23 mouse cellular contexts compared by ENCODE assay signal in genomic region chr6:98198706-98199105, GRCm38 (mm10).
DNase-seq lines count a peak whose midpoint lies in the region; ATAC-seq and TF ChIP-seq lines count a peak whose summit lies in the region.
"Had no signal": no experiment of that assay in that cellular context is flagged by ENCODE, and none has a peak within 500 bp of the region (broad histone marks: within the 10 kb centered on the region; RNA-seq: fewer than 3 reads in every experiment).

No protein-coding gene starts in this region.

- no peak for ATAC-seq in liver, postnatal 0 days
- no peak for ATAC-seq in liver, embryonic 12.5 days
- ATAC-seq in heart, embryonic 11.5 days (replicated peaks; ENCODE audit: insufficient number of reproducible peaks, low FRiP score, low TSS enrichment), result no peak
- ATAC-seq: activated CD4-positive, CD25-positive, alpha-beta regulatory T cell, adult 4 months; forebrain, embryonic 15.5 days; intestine, postnatal 0 days had no signal

- 77% methylated on average over 2 of the region's 2 CpGs for WGBS in kidney, adult 2 months
- 77% methylated on average over 2 of the region's 2 CpGs for WGBS in liver, postnatal 0 days (ENCODE audit: insufficient replicate concordance)
- WGBS in liver, embryonic 12.5 days (ENCODE audit: insufficient replicate concordance), result 71% methylated on average over 2 of the region's 2 CpGs
- 76% methylated on average over 2 of the region's 2 CpGs for WGBS in heart, embryonic 11.5 days (ENCODE audit: insufficient replicate concordance)

- H3K27me3 ChIP-seq in kidney, adult 2 months (replicated peaks; ENCODE audit: control insufficient read depth, insufficient read depth, low read length), result no peaks in the 10 kb centered on the region
- H3K27me3 ChIP-seq in liver, postnatal 0 days (ENCODE audit: insufficient read depth, low read length), result no peaks in the 10 kb centered on the region
- no peaks in the 10 kb centered on the region for H3K27me3 ChIP-seq in liver, embryonic 12.5 days (replicated peaks)
- H3K27me3 ChIP-seq in heart, embryonic 11.5 days (ENCODE audit: control insufficient read depth, insufficient read depth, low read length), result no peaks in the 10 kb centered on the region
- H3K27me3 ChIP-seq: embryonic facial prominence, embryonic 15.5 days; forebrain, embryonic 15.5 days; heart, embryonic 12.5 days; limb, embryonic 15.5 days had no signal

- no peak overlapping the region for H3K4me3 ChIP-seq in kidney, adult 2 months (ENCODE audit: insufficient read depth, low read depth, low read length)
- no peak overlapping the region for H3K4me3 ChIP-seq in liver, postnatal 0 days (ENCODE audit: low read depth, low read length)
- no peak overlapping the region for H3K4me3 ChIP-seq in liver, embryonic 12.5 days
- no peak overlapping the region for H3K4me3 ChIP-seq in heart, embryonic 11.5 days (ENCODE audit: low read depth, low read length)
- H3K4me3 ChIP-seq: embryonic facial prominence, embryonic 15.5 days; forebrain, embryonic 15.5 days; heart, embryonic 12.5 days; hindbrain, embryonic 10.5 days; left cerebral cortex, adult 2 months; limb, embryonic 15.5 days had no signal

- no peak overlapping the region for H3K4me2 ChIP-seq in liver, postnatal 0 days (ENCODE audit: low read depth, low read length)
- no peak overlapping the region for H3K4me2 ChIP-seq in liver, embryonic 12.5 days
- no peak overlapping the region for H3K4me2 ChIP-seq in heart, embryonic 11.5 days
- H3K4me2 ChIP-seq: embryonic facial prominence, embryonic 15.5 days; forebrain, embryonic 15.5 days; heart, embryonic 12.5 days; limb, embryonic 15.5 days had no signal

- H3K36me3 ChIP-seq in kidney, adult 2 months (ENCODE audit: control insufficient read depth, insufficient read depth, low read length), result no peaks in the 10 kb centered on the region
- H3K36me3 ChIP-seq in liver, postnatal 0 days (replicated peaks; ENCODE audit: insufficient read depth, low read length), result no peaks in the 10 kb centered on the region
- no peaks in the 10 kb centered on the region for H3K36me3 ChIP-seq in liver, embryonic 12.5 days
- no peaks in the 10 kb centered on the region for H3K36me3 ChIP-seq in heart, embryonic 11.5 days (ENCODE audit: control insufficient read depth, insufficient read depth, low read length)
- H3K36me3 ChIP-seq: embryonic facial prominence, embryonic 15.5 days; forebrain, embryonic 15.5 days; heart, embryonic 12.5 days; hindbrain, embryonic 10.5 days; limb, embryonic 15.5 days had no signal

- TF ChIP-seq CTCF in kidney, adult 2 months (conservative IDR thresholded peaks at IDR 0.05; ENCODE audit: insufficient read depth, insufficient read length, low read depth, low read length), result no peak
- TF ChIP-seq CTCF in liver, postnatal 0 days (IDR thresholded peaks at IDR 0.05; ENCODE audit: low read depth), result no peak

- no peak overlapping the region for H3K27ac ChIP-seq in kidney, adult 2 months (ENCODE audit: insufficient read depth, low read depth, low read length)
- no peak overlapping the region for H3K27ac ChIP-seq in liver, postnatal 0 days (ENCODE audit: low read depth)
- H3K27ac ChIP-seq in liver, embryonic 12.5 days, result no peak overlapping the region
- no peak overlapping the region for H3K27ac ChIP-seq in heart, embryonic 11.5 days (ENCODE audit: low read depth, low read length)
- H3K27ac ChIP-seq: embryonic facial prominence, embryonic 15.5 days; forebrain, embryonic 15.5 days; hindbrain, embryonic 10.5 days; left cerebral cortex, adult 2 months; limb, embryonic 15.5 days; stomach, postnatal 0 days had no signal

- H3K4me1 ChIP-seq in kidney, adult 2 months (ENCODE audit: control insufficient read depth, insufficient read depth, low read length), result no peaks in the 10 kb centered on the region
- no peaks in the 10 kb centered on the region for H3K4me1 ChIP-seq in liver, postnatal 0 days (ENCODE audit: insufficient read depth)
- no peaks in the 10 kb centered on the region for H3K4me1 ChIP-seq in liver, embryonic 12.5 days
- no peaks in the 10 kb centered on the region for H3K4me1 ChIP-seq in heart, embryonic 11.5 days (ENCODE audit: control insufficient read depth, insufficient read depth, low read length)
- H3K4me1 ChIP-seq: embryonic facial prominence, embryonic 15.5 days; forebrain, embryonic 15.5 days; heart, embryonic 12.5 days; hindbrain, embryonic 10.5 days; limb, embryonic 15.5 days had no signal

- peak; percentile 2 for DNase-seq in kidney, adult 2 months
- no peak for DNase-seq in kidney, adult 18-20 months
- DNase-seq in liver, postnatal 0 days, result peak; percentile 19
- peak; percentile 10 for DNase-seq in adipocyte (ENCODE audit: low spot score)
- peak; percentile 38 to 40 for DNase-seq in adrenal gland, postnatal 36 days
- DNase-seq: cerebellum, adult 9-10 months; heart, postnatal 10 days; left cerebral cortex, postnatal 4 days; lung, adult 18-20 months; lung, postnatal 4 days; midbrain, embryonic 14.5 days; right cerebral cortex, postnatal 14 days had no signal

- no peak for TF ChIP-seq EP300 in liver, postnatal 0 days (IDR thresholded peaks at IDR 0.05; ENCODE audit: low read depth)

- H3K9ac ChIP-seq in liver, postnatal 0 days (replicated peaks), result no peak overlapping the region
- no peak overlapping the region for H3K9ac ChIP-seq in liver, embryonic 12.5 days
- H3K9ac ChIP-seq in heart, embryonic 11.5 days (ENCODE audit: low read depth, low read length), result no peak overlapping the region
- H3K9ac ChIP-seq: embryonic facial prominence, embryonic 15.5 days; forebrain, embryonic 15.5 days; heart, embryonic 12.5 days; limb, embryonic 15.5 days had no signal

- no peaks in the 10 kb centered on the region for H3K9me3 ChIP-seq in liver, postnatal 0 days (ENCODE audit: low read length)
- H3K9me3 ChIP-seq in liver, embryonic 12.5 days (replicated peaks), result no peaks in the 10 kb centered on the region
- no peaks in the 10 kb centered on the region for H3K9me3 ChIP-seq in heart, embryonic 11.5 days (replicated peaks; ENCODE audit: control insufficient read depth, low read length)
- H3K9me3 ChIP-seq: embryonic facial prominence, embryonic 15.5 days; forebrain, embryonic 15.5 days; heart, embryonic 12.5 days; hindbrain, embryonic 10.5 days; limb, embryonic 15.5 days had no signal

- no peak for TF ChIP-seq POLR2A in kidney, adult 2 months (IDR thresholded peaks at IDR 0.05; ENCODE audit: low read depth, low read length)
